Mouse (Mus musculus) hindbrain, embryonic 13.5 days (tissue): ENCODE data around the gene Phactr4. TPM values are rescaled to one million over a fixed set of nuclear protein-coding genes. Genes with fewer than 3 reads are reported as not detected.

ENCODE experiments used
- ATAC-seq: fragments of 200-750 bp; cut with Nextera tagmentation; 2 replicates; pipeline ENCODE4 v1.8.0; 2017; ENCODE audit warnings: moderate TSS enrichment; ENCODE audit not compliant: low FRiP score
- H3K27ac ChIP-seq: fragments of 300-500 bp; sonication (generic); 2 replicates; pipeline ENCODE4 v1.5.1; 2015; ENCODE audit warnings: inconsistent platforms, mild to moderate bottlenecking, moderate library complexity
- H3K27me3 ChIP-seq: fragments of 300-500 bp; sonication (generic); 2 replicates; pipeline ENCODE4 v1.6.1; 2015; ENCODE audit warnings: mild to moderate bottlenecking, inconsistent platforms
- H3K36me3 ChIP-seq: fragments of 300-500 bp; sonication (generic); 2 replicates; pipeline ENCODE4 v1.6.1; 2015; ENCODE audit warnings: mild to moderate bottlenecking, inconsistent platforms
- H3K4me1 ChIP-seq: fragments of 300-500 bp; sonication (generic); replicated peaks from 2 replicates; pipeline ENCODE4 v1.6.1; 2015; ENCODE audit warnings: inconsistent platforms
- H3K4me2 ChIP-seq: fragments of 300-500 bp; sonication (generic); 2 replicates; pipeline ENCODE4 v1.6.1; 2015; ENCODE audit warnings: inconsistent platforms, mild to moderate bottlenecking, moderate library complexity
- H3K4me3 ChIP-seq: fragments of 300-500 bp; sonication (generic); 2 replicates; pipeline ENCODE4 v1.5.1; 2015; ENCODE audit warnings: mild to moderate bottlenecking, inconsistent platforms
- H3K9ac ChIP-seq: fragments of 300-500 bp; sonication (generic); 2 replicates; pipeline ENCODE4 v1.6.1; 2015; ENCODE audit warnings: mild to moderate bottlenecking, inconsistent platforms
- H3K9me3 ChIP-seq: fragments of 300-500 bp; sonication (generic); 2 replicates; pipeline ENCODE4 v1.6.1; 2016; ENCODE audit warnings: inconsistent platforms
- WGBS: fragments of 180-500 bp; shearing (Covaris S2); methylation state at CpG from one replicate; pipeline ENCODE4 v1.1.7; 2015; 5-methylcytosine and 5-hydroxymethylcytosine counted together
- polyA plus RNA-seq: library from polyadenylated mRNA; unstranded; fragments of >200 nt; fragmentation: Nextera tagmentation; extraction: Ambion mirVana; gene quantifications from 2 replicates; pipeline ENCODE4 v1.2.1, GENCODE M21; 2015

Phactr4 gene
- polyA plus RNA-seq, 1 experiment from 2014 or later = 10.5 TPM

GRCm38 (mm10) chr4:132385771-132386410 lies 36.4 kb downstream of the Phactr4 start:
- no peak for ATAC-seq
- H3K9me3 ChIP-seq = no peaks in the 10 kb centered on the region
- no peak overlapping the region for H3K4me3 ChIP-seq
- H3K9ac ChIP-seq = no peak overlapping the region
- no peak overlapping the region for H3K27ac ChIP-seq
- no peaks in the 10 kb centered on the region for H3K27me3 ChIP-seq
- H3K4me2 ChIP-seq = no peak overlapping the region
- peaks cover 10% of the 10 kb centered on the region; the same call in 1 of the 2 replicates for H3K4me1 ChIP-seq
- H3K36me3 ChIP-seq = peaks cover 10% of the 10 kb centered on the region
- WGBS = 64% methylated on average over 8 of the region's 8 CpGs

- 95% methylated on average over 3 of the region's 3 CpGs for WGBS
- H3K9me3 ChIP-seq = no peaks in the 10 kb centered on the region
- ATAC-seq = no peak
- no peak overlapping the region for H3K27ac ChIP-seq
- H3K4me3 ChIP-seq = no peak overlapping the region
- H3K4me1 ChIP-seq = peaks cover 10% of the 10 kb centered on the region; the same call in 1 of the 2 replicates
- H3K4me2 ChIP-seq = no peak overlapping the region
- H3K9ac ChIP-seq = no peak overlapping the region
- peaks cover 12% of the 10 kb centered on the region for H3K36me3 ChIP-seq
- H3K27me3 ChIP-seq = no peaks in the 10 kb centered on the region
Measured at GRCm38 (mm10) chr4:132383455-132383854, 38.8 kb downstream of the Phactr4 start.

- H3K9me3 ChIP-seq = no peaks in the 10 kb centered on the region
- no peak overlapping the region for H3K9ac ChIP-seq
- H3K36me3 ChIP-seq = peaks cover 21% of the 10 kb centered on the region
- 92% methylated on average over 4 of the region's 4 CpGs for WGBS
- H3K4me3 ChIP-seq = no peak overlapping the region
- no peak for ATAC-seq
- H3K27me3 ChIP-seq = no peaks in the 10 kb centered on the region
- no peak overlapping the region for H3K27ac ChIP-seq
- H3K4me1 ChIP-seq = peaks cover 4% of the 10 kb centered on the region; the same call in 1 of the 2 replicates
- no peak overlapping the region for H3K4me2 ChIP-seq
Measured at GRCm38 (mm10) chr4:132382296-132382695, 40.0 kb downstream of the Phactr4 start.

- no peaks in the 10 kb centered on the region for H3K9me3 ChIP-seq
- 99% methylated on average over 2 of the region's 2 CpGs for WGBS
- no peak overlapping the region for H3K4me2 ChIP-seq
- no peak overlapping the region for H3K9ac ChIP-seq
- ATAC-seq = no peak
- H3K27me3 ChIP-seq = no peaks in the 10 kb centered on the region
- no peak overlapping the region for H3K4me3 ChIP-seq
- 0 out of 2 replicates have a peak, but pooled peaks cover 4% of the 10 kb centered on the region for H3K4me1 ChIP-seq
- no peak overlapping the region for H3K27ac ChIP-seq
- peaks cover 28% of the 10 kb centered on the region for H3K36me3 ChIP-seq
Measured at GRCm38 (mm10) chr4:132380965-132381616, 41.2 kb downstream of the Phactr4 start.

- Histone ChIP-seq H3K36me3 (peaks cover 48% of the 10 kb centered on the region), H3K9me3 (no peaks in the 10 kb centered on the region), H3K27ac (no peak overlapping the region), H3K4me3 (no peak overlapping the region), H3K4me2 (no peak overlapping the region), H3K9ac (no peak overlapping the region), H3K27me3 (no peaks in the 10 kb centered on the region), H3K4me1 (no peaks in the 10 kb centered on the region)
- 100% methylated on average over 1 of the region's 1 CpGs for WGBS
- no peak for ATAC-seq
Measured at GRCm38 (mm10) chr4:132373820-132374219, 48.5 kb downstream of the Phactr4 start.

GRCm38 (mm10) chr4:132369953-132370750 lies 52.1 kb downstream of the Phactr4 start:
- Histone ChIP-seq H3K27ac (no peak overlapping the region), H3K9ac (no peak overlapping the region), H3K4me2 (no peak overlapping the region), H3K4me3 (no peak overlapping the region), H3K36me3 (peaks cover 66% of the 10 kb centered on the region), H3K27me3 (no peaks in the 10 kb centered on the region), H3K9me3 (no peaks in the 10 kb centered on the region), H3K4me1 (no peaks in the 10 kb centered on the region)
- 75% methylated on average over 8 of the region's 8 CpGs for WGBS
- no peak for ATAC-seq

- Histone ChIP-seq H3K9ac (no peak overlapping the region), H3K27ac (no peak overlapping the region), H3K4me2 (no peak overlapping the region), H3K4me1 (no peaks in the 10 kb centered on the region), H3K9me3 (no peaks in the 10 kb centered on the region), H3K36me3 (peaks cover 81% of the 10 kb centered on the region), H3K4me3 (no peak overlapping the region), H3K27me3 (no peaks in the 10 kb centered on the region)
- ATAC-seq = no peak
- WGBS = 94% methylated on average over 18 of the region's 18 CpGs
Measured at GRCm38 (mm10) chr4:132367480-132368201, 54.6 kb downstream of the Phactr4 start.

GRCm38 (mm10) chr4:132365450-132366060 lies 56.7 kb downstream of the Phactr4 start:
- peaks cover 84% of the 10 kb centered on the region for H3K36me3 ChIP-seq
- WGBS = 77% methylated on average over 13 of the region's 13 CpGs
- H3K9ac ChIP-seq = no peak overlapping the region
- H3K4me3 ChIP-seq = no peak overlapping the region
- ATAC-seq = no peak
- no peaks in the 10 kb centered on the region for H3K4me1 ChIP-seq
- no peak overlapping the region for H3K27ac ChIP-seq
- no peaks in the 10 kb centered on the region for H3K9me3 ChIP-seq
- no peak overlapping the region for H3K4me2 ChIP-seq
- H3K27me3 ChIP-seq = no peaks in the 10 kb centered on the region

- H3K4me3 ChIP-seq = no peak overlapping the region
- peaks cover 83% of the 10 kb centered on the region for H3K36me3 ChIP-seq
- no peaks in the 10 kb centered on the region for H3K27me3 ChIP-seq
- H3K27ac ChIP-seq = no peak overlapping the region
- H3K4me2 ChIP-seq = no peak overlapping the region
- WGBS = 97% methylated on average over 11 of the region's 11 CpGs
- no peak for ATAC-seq
- H3K9ac ChIP-seq = no peak overlapping the region
- H3K4me1 ChIP-seq = no peaks in the 10 kb centered on the region
- no peaks in the 10 kb centered on the region for H3K9me3 ChIP-seq
Measured at GRCm38 (mm10) chr4:132363487-132363886, 58.8 kb downstream of the Phactr4 start.

- WGBS = 96% methylated on average over 4 of the region's 4 CpGs
- no peak overlapping the region for H3K4me2 ChIP-seq
- peaks cover 64% of the 10 kb centered on the region for H3K36me3 ChIP-seq
- H3K9me3 ChIP-seq = no peaks in the 10 kb centered on the region
- H3K4me1 ChIP-seq = no peaks in the 10 kb centered on the region
- H3K9ac ChIP-seq = no peak overlapping the region
- H3K27me3 ChIP-seq = no peaks in the 10 kb centered on the region
- no peak for ATAC-seq
- no peak overlapping the region for H3K27ac ChIP-seq
- H3K4me3 ChIP-seq = no peak overlapping the region
Measured at GRCm38 (mm10) chr4:132359510-132359909, 62.8 kb downstream of the Phactr4 start.

GRCm38 (mm10) chr4:132356170-132356569 lies 66.1 kb downstream of the Phactr4 start:
- no peak for ATAC-seq
- H3K9ac ChIP-seq = no peak overlapping the region
- no peak overlapping the region for H3K27ac ChIP-seq
- H3K4me3 ChIP-seq = no peak overlapping the region
- H3K4me1 ChIP-seq = peaks cover 22% of the 10 kb centered on the region
- 39% methylated on average over 12 of the region's 12 CpGs for WGBS
- no peaks in the 10 kb centered on the region for H3K9me3 ChIP-seq
- H3K4me2 ChIP-seq = no peak overlapping the region
- H3K27me3 ChIP-seq = no peaks in the 10 kb centered on the region
- peaks cover 45% of the 10 kb centered on the region for H3K36me3 ChIP-seq
